Mouse (Mus musculus): ENCODE measurements around the gene Lrrc45. TPM values are rescaled to one million over a fixed set of nuclear protein-coding genes. Genes with fewer than 3 reads are reported as not detected.
A peak's percentile ranks its signal among the peaks of the same experiment; 100 is the strongest.

The Lrrc45 gene
- total and polyA plus RNA-seq, 3 experiments, result 11.7 to 31.3 (median 20.3) TPM

GRCm38 (mm10) chr11:120719841-120720376, 6.2 kb downstream of the Lrrc45 start:
- H3K4me3 ChIP-seq (replicated peaks in 1 of 3; ENCODE audit: low read depth in 2 of 3, low read length in 2 of 3, poor library complexity in 1 of 3), result no peak overlapping the region
- peaks cover 6 to 10% of the 10 kb centered on the region in 2 experiments; a peak in 3 of 4 replicates for H3K4me1 ChIP-seq (ENCODE audit: control insufficient read depth in 1 of 2, insufficient read depth in 2 of 2)
- peaks cover 7% of the 10 kb centered on the region for H3K9me3 ChIP-seq (replicated peaks; ENCODE audit: low read length)
- TF ChIP-seq POLR2AphosphoS2 (IDR thresholded peaks at IDR 0.05; ENCODE audit: low read depth, low read length), result no peak
- no peak for TF ChIP-seq MYC (IDR thresholded peaks at IDR 0.05; ENCODE audit: low read depth, low read length)
- TF ChIP-seq MAFK (IDR thresholded peaks at IDR 0.05; ENCODE audit: insufficient replicate concordance, low read length), result no peak
- no peak for TF ChIP-seq ZNF384 (IDR thresholded peaks at IDR 0.05; ENCODE audit: low read depth, low read length)
- TF ChIP-seq IRF4 (IDR thresholded peaks at IDR 0.05; ENCODE audit: low read depth, low read length), result no peak
- no peak for TF ChIP-seq ZMIZ1 (IDR thresholded peaks at IDR 0.05; ENCODE audit: low read depth, low read length)
- no peak overlapping the region for H3K9ac ChIP-seq (ENCODE audit: insufficient read depth, low read depth)
- DNase-seq (ENCODE audit: extremely low read depth), result no peak
- H3K79me2 ChIP-seq (replicated peaks; ENCODE audit: control insufficient read depth, extremely low read depth, insufficient read depth, poor library complexity, severe bottlenecking), result no peaks in the 10 kb centered on the region
- dilution Hi-C loops (cut with MboI; ENCODE audit: extremely low pct_ligation_motif_present, extremely low pct_unique_long_range_greater_than_20kb, low sequenced_read_pairs), result no loop called here
- in situ Hi-C loops (cut with MboI; ENCODE audit: low pct_ligation_motif_present, low pct_unique_long_range_greater_than_20kb, low sequenced_read_pairs), result no loop called here
- peaks cover 60 to 94% of the 10 kb centered on the region in 2 experiments for H3K36me3 ChIP-seq (replicated peaks in 1 of 2; ENCODE audit: control insufficient read depth in 1 of 2, insufficient read depth in 1 of 2, low read length in 1 of 2)
- no peaks in the 10 kb centered on the region for H3K27me3 ChIP-seq (replicated peaks)
- H3K27ac ChIP-seq (ENCODE audit: insufficient read depth, low read depth), result no peak overlapping the region
- H3K4me2 ChIP-seq (ENCODE audit: insufficient read depth, low read depth, poor library complexity, severe bottlenecking), result no peak overlapping the region

GRCm38 (mm10) chr11:120720450-120720849, 6.7 kb downstream of the Lrrc45 start:
- Histone ChIP-seq H3K27ac (ENCODE audit: insufficient read depth, low read depth) (no peak overlapping the region), H3K9ac (ENCODE audit: insufficient read depth, low read depth) (no peak overlapping the region), H3K36me3 (replicated peaks in 1 of 2; ENCODE audit: control insufficient read depth in 1 of 2, insufficient read depth in 1 of 2, low read length in 1 of 2) (peaks cover 62 to 94% of the 10 kb centered on the region in 2 experiments), H3K4me1 (ENCODE audit: control insufficient read depth in 1 of 2, insufficient read depth in 2 of 2) (peaks cover under 1 to 5% of the 10 kb centered on the region in 2 experiments; a peak in 1 of 4 replicates), H3K9me3 (replicated peaks; ENCODE audit: low read length) (peaks cover 7% of the 10 kb centered on the region), H3K79me2 (replicated peaks; ENCODE audit: control insufficient read depth, extremely low read depth, insufficient read depth, poor library complexity, severe bottlenecking) (no peaks in the 10 kb centered on the region), H3K4me3 (replicated peaks in 1 of 3; ENCODE audit: low read depth in 2 of 3, low read length in 2 of 3, poor library complexity in 1 of 3) (no peak overlapping the region), H3K4me2 (ENCODE audit: insufficient read depth, low read depth, poor library complexity, severe bottlenecking) (no peak overlapping the region), H3K27me3 (replicated peaks) (no peaks in the 10 kb centered on the region)
- dilution Hi-C loops (cut with MboI; ENCODE audit: extremely low pct_ligation_motif_present, extremely low pct_unique_long_range_greater_than_20kb, low sequenced_read_pairs), result no loop called here
- TF ChIP-seq SMC3 (IDR thresholded peaks at IDR 0.05; ENCODE audit: low read depth, low read length) (peak; percentile 65), CTCF (conservative IDR thresholded peaks at IDR 0.05 in 1 of 2, IDR thresholded peaks at IDR 0.05 in 1 of 2; ENCODE audit: low read depth in 2 of 2, low read length in 2 of 2) (peak in 1 of 2 experiments; percentile 79; a peak in 3 of 4 replicates), RAD21 (IDR thresholded peaks at IDR 0.05; ENCODE audit: low read depth, low read length) (peak; percentile 69), MAX (IDR thresholded peaks at IDR 0.05; ENCODE audit: low read length) (no peak)
- in situ Hi-C loops (cut with MboI; ENCODE audit: low pct_ligation_motif_present, low pct_unique_long_range_greater_than_20kb, low sequenced_read_pairs), result no loop called here
- DNase-seq (ENCODE audit: extremely low read depth), result peak; percentile 69

GRCm38 (mm10) chr11:120721124-120722066, 7.7 kb downstream of the Lrrc45 start, which contains the start of gene Rac3:
Rac3 (plus strand) TSS chr11:120721470.
- in situ Hi-C loops (cut with MboI; ENCODE audit: low pct_ligation_motif_present, low pct_unique_long_range_greater_than_20kb, low sequenced_read_pairs), result no loop called here
- Histone ChIP-seq H3K4me1 (ENCODE audit: control insufficient read depth in 1 of 2, insufficient read depth in 2 of 2) (peaks cover 3 to 5% of the 10 kb centered on the region in 2 experiments), H3K9me3 (replicated peaks; ENCODE audit: low read length) (peaks cover 7% of the 10 kb centered on the region), H3K9ac (ENCODE audit: insufficient read depth, low read depth) (no peak within 1 kb of the TSS), H3K4me3 (replicated peaks in 1 of 3; ENCODE audit: low read depth in 2 of 3, low read length in 2 of 3, poor library complexity in 1 of 3) (no peak within 1 kb of the TSS), H3K4me2 (ENCODE audit: insufficient read depth, low read depth, poor library complexity, severe bottlenecking) (no peak within 1 kb of the TSS), H3K36me3 (replicated peaks in 1 of 2; ENCODE audit: control insufficient read depth in 1 of 2, insufficient read depth in 1 of 2, low read length in 1 of 2) (peaks cover 65 to 93% of the 10 kb centered on the region in 2 experiments), H3K27ac (ENCODE audit: insufficient read depth, low read depth) (no peak within 1 kb of the TSS), H3K79me2 (replicated peaks; ENCODE audit: control insufficient read depth, extremely low read depth, insufficient read depth, poor library complexity, severe bottlenecking) (no peaks in the 10 kb centered on the region), H3K27me3 (replicated peaks) (no peaks in the 10 kb centered on the region)
- dilution Hi-C loops (cut with MboI; ENCODE audit: extremely low pct_ligation_motif_present, extremely low pct_unique_long_range_greater_than_20kb, low sequenced_read_pairs), result no loop called here
- no peak for DNase-seq (ENCODE audit: extremely low read depth)
- TF ChIP-seq POLR2AphosphoS2 (IDR thresholded peaks at IDR 0.05; ENCODE audit: low read depth, low read length) (0 out of 2 replicates have a peak, but pooled peaks have one; percentile 16), MYC (IDR thresholded peaks at IDR 0.05; ENCODE audit: low read depth, low read length) (no peak)
